Mouse (Mus musculus) G1E (cell line): ENCODE results near the gene C1qa. TPM values are rescaled to one million over a fixed set of nuclear protein-coding genes. Genes with fewer than 3 reads are reported as not detected.
A peak's percentile ranks its signal among the peaks of the same experiment; 100 is the strongest.

Experiments used
- ATAC-seq: 2 replicates; pipeline ENCODE4 v1.8.0; 2016; ENCODE audit warnings: mild to moderate bottlenecking; ENCODE audit not compliant: insufficient number of reproducible peaks, poor library complexity, low FRiP score, severe bottlenecking; ENCODE audit errors: extremely low read depth
- DNase-seq: peaks from one replicate; pipeline ENCODE4 v3.0.0; 2012; ENCODE audit warnings: low spot score
- H3K27me3 ChIP-seq: 2 replicates; pipeline ENCODE4 v1.6.1; 2012; ENCODE audit warnings: mild to moderate bottlenecking, low read length, inconsistent platforms; ENCODE audit not compliant: insufficient read depth
- H3K36me3 ChIP-seq: replicated peaks from 2 replicates; pipeline ENCODE3; 2012; ENCODE audit warnings: mild to moderate bottlenecking, inconsistent platforms
- H3K4me1 ChIP-seq: 2 replicates; pipeline ENCODE4 v1.6.1; 2012; ENCODE audit warnings: low read depth, low read length, inconsistent platforms, mixed read lengths; ENCODE audit not compliant: insufficient read depth
- H3K4me3 ChIP-seq: 2 replicates; pipeline ENCODE4 v1.5.1; 2012; ENCODE audit warnings: low read depth, mild to moderate bottlenecking, inconsistent platforms, low read length, moderate library complexity, mixed read lengths
- H3K9me3 ChIP-seq: replicated peaks from 2 replicates; pipeline ENCODE4 v1.6.1; 2012; ENCODE audit warnings: inconsistent platforms
- CTCF ChIP-seq: IDR thresholded peaks from 2 replicates; pipeline ENCODE4 v1.5.1; 2012; ENCODE audit warnings: low read depth, low read length, inconsistent platforms, mixed read lengths
- GATA1 ChIP-seq: IDR thresholded peaks from 2 replicates; pipeline ENCODE4 v1.6.1; 2012; ENCODE audit warnings: borderline replicate concordance, low read length, inconsistent platforms, mixed read lengths
- GATA2 ChIP-seq: IDR thresholded peaks from 2 replicates; pipeline ENCODE4 v1.6.1; 2012; ENCODE audit warnings: low read depth, low read length, inconsistent platforms, borderline replicate concordance
- POLR2AphosphoS5 ChIP-seq: IDR thresholded peaks from 2 replicates; pipeline ENCODE4 v1.6.1; 2012; ENCODE audit warnings: low read depth, low read length, inconsistent platforms; ENCODE audit not compliant: insufficient replicate concordance
- TAL1 ChIP-seq: conservative IDR thresholded peaks from 2 replicates; pipeline ENCODE4 v1.6.1; 2012; ENCODE audit warnings: low read depth, low read length, inconsistent platforms, mixed read lengths
- polyA plus RNA-seq: library from polyadenylated mRNA; stranded (reverse); fragments of >175 nt; gene quantifications from 2 replicates; pipeline ENCODE4 v1.2.3, GENCODE M21; 2012
- total RNA-seq, 2 experiments: library from RNA; stranded (forward) in 1 of 2; stranded (reverse) in 1 of 2; fragments of 200-1000 nt in 1 of 2; fragments of >200 nt in 1 of 2; fragmentation: Nextera tagmentation in 1 of 2; gene quantifications; 2 replicates each; pipeline ENCODE4 v1.2.3; 2014 to 2017

C1qa gene
- total and polyA plus RNA-seq, 3 experiments, result 7.4 TPM; not detected in 2

GRCm38 (mm10) chr4:136907809-136908208, 9.2 kb upstream of the C1qa start:
- DNase-seq, result no peak

GRCm38 (mm10) chr4:136907033-136907432, 8.4 kb upstream of the C1qa start:
- Histone ChIP-seq H3K36me3 (no peaks in the 10 kb centered on the region), H3K4me1 (no peaks in the 10 kb centered on the region), H3K27me3 (peaks cover 3% of the 10 kb centered on the region; the same call in 1 of the 2 replicates), H3K9me3 (no peaks in the 10 kb centered on the region), H3K4me3 (no peak overlapping the region)
- peak; percentile 61 for TF ChIP-seq CTCF
- TF ChIP-seq GATA2, result no peak
- DNase-seq, result peak; percentile 25
- ATAC-seq, result no peak

More at GRCm38 (mm10) chr4:136907809-136908208, 9.2 kb upstream of the C1qa start:
- no peak for ATAC-seq
- Histone ChIP-seq H3K9me3 (no peaks in the 10 kb centered on the region), H3K4me1 (no peaks in the 10 kb centered on the region), H3K36me3 (no peaks in the 10 kb centered on the region), H3K27me3 (peaks cover 3% of the 10 kb centered on the region; the same call in 1 of the 2 replicates), H3K4me3 (no peak overlapping the region)
- no peak for TF ChIP-seq POLR2AphosphoS5
- TF ChIP-seq CTCF, result no peak
- TF ChIP-seq TAL1, result no peak
- TF ChIP-seq GATA2, result no peak
- TF ChIP-seq GATA1, result no peak

- Histone ChIP-seq H3K36me3 (no peaks in the 10 kb centered on the region), H3K9me3 (no peaks in the 10 kb centered on the region), H3K4me3 (no peak overlapping the region), H3K4me1 (no peaks in the 10 kb centered on the region), H3K27me3 (peaks cover 3% of the 10 kb centered on the region; the same call in 1 of the 2 replicates)
- no peak for TF ChIP-seq POLR2AphosphoS5
- TF ChIP-seq CTCF, result no peak
- ATAC-seq (no peak), DNase-seq (no peak)
Observed at GRCm38 (mm10) chr4:136904767-136905539, 6.3 kb upstream of the C1qa start.

GRCm38 (mm10) chr4:136899154-136899553, 551 bp upstream of the C1qa start:
- Histone ChIP-seq H3K36me3 (no peaks in the 10 kb centered on the region), H3K4me1 (peaks cover 4% of the 10 kb centered on the region; the same call in 1 of the 2 replicates), H3K4me3 (no peak overlapping the region), H3K9me3 (no peaks in the 10 kb centered on the region), H3K27me3 (no peaks in the 10 kb centered on the region)
- TF ChIP-seq POLR2AphosphoS5, result no peak
- peak; percentile 22; the same call in 1 of the 2 replicates for TF ChIP-seq CTCF
- ATAC-seq (no peak), DNase-seq (no peak)

- no peak for ATAC-seq
- H3K36me3 ChIP-seq, result no peaks in the 10 kb centered on the region
- TF ChIP-seq TAL1 (no peak), POLR2AphosphoS5 (no peak), GATA1 (no peak), GATA2 (no peak), CTCF (no peak)
- H3K4me3 ChIP-seq, result no peak overlapping the region
- DNase-seq, result no peak
- H3K9me3 ChIP-seq, result no peaks in the 10 kb centered on the region
- peaks cover 4% of the 10 kb centered on the region; the same call in 1 of the 2 replicates for H3K4me1 ChIP-seq
- no peaks in the 10 kb centered on the region for H3K27me3 ChIP-seq
Observed at GRCm38 (mm10) chr4:136898084-136898598, 462 bp downstream of the C1qa start.

GRCm38 (mm10) chr4:136896461-136896860, 2.1 kb downstream of the C1qa start:
- no peak for ATAC-seq
- Histone ChIP-seq H3K4me3 (no peak overlapping the region), H3K27me3 (peaks cover 3% of the 10 kb centered on the region; the same call in 1 of the 2 replicates), H3K4me1 (peaks cover 4% of the 10 kb centered on the region; the same call in 1 of the 2 replicates), H3K36me3 (no peaks in the 10 kb centered on the region), H3K9me3 (no peaks in the 10 kb centered on the region)
- TF ChIP-seq GATA1, result no peak
- TF ChIP-seq POLR2AphosphoS5, result no peak
- TF ChIP-seq CTCF, result no peak
- TF ChIP-seq GATA2, result no peak
- TF ChIP-seq TAL1, result no peak
- no peak for DNase-seq

GRCm38 (mm10) chr4:136895861-136896260, 2.7 kb downstream of the C1qa start:
- TF ChIP-seq GATA1 (no peak), CTCF (no peak), POLR2AphosphoS5 (no peak), TAL1 (no peak), GATA2 (no peak)
- H3K4me3 ChIP-seq, result no peak overlapping the region
- peaks cover 3% of the 10 kb centered on the region; the same call in 1 of the 2 replicates for H3K27me3 ChIP-seq
- ATAC-seq (no peak), DNase-seq (no peak)
- H3K9me3 ChIP-seq, result no peaks in the 10 kb centered on the region
- no peaks in the 10 kb centered on the region for H3K36me3 ChIP-seq
- peaks cover 4% of the 10 kb centered on the region; the same call in 1 of the 2 replicates for H3K4me1 ChIP-seq
